Mouse (Mus musculus) liver, embryonic 12.5 days (tissue): ENCODE measurements around the gene Tnfrsf13b. TPM values are rescaled to one million over a fixed set of nuclear protein-coding genes. Genes with fewer than 3 reads are reported as not detected.
"Not testable (repeated sequence)": the region's sequence is repeated elsewhere in the genome, so short reads cannot be mapped to it uniquely, and the experiment has no call there.

Experiments
- ATAC-seq: fragments of 200-750 bp; cut with Nextera tagmentation; 2 replicates; pipeline ENCODE4 v1.8.0; 2017; ENCODE audit warnings: moderate number of reproducible peaks, mild to moderate bottlenecking, moderate library complexity
- H3K27ac ChIP-seq: fragments of 300-500 bp; sonication (generic); 2 replicates; pipeline ENCODE4 v1.5.1; 2016; ENCODE audit warnings: mild to moderate bottlenecking
- H3K27me3 ChIP-seq: fragments of 300-500 bp; sonication (generic); replicated peaks from 2 replicates; pipeline ENCODE4 v1.6.1; 2016; ENCODE audit warnings: mild to moderate bottlenecking, moderate library complexity
- H3K36me3 ChIP-seq: fragments of 300-500 bp; sonication (generic); 2 replicates; pipeline ENCODE4 v1.6.1; 2016; ENCODE audit warnings: mild to moderate bottlenecking, moderate library complexity
- H3K4me1 ChIP-seq: fragments of 300-500 bp; sonication (generic); 2 replicates; pipeline ENCODE4 v1.6.1; 2016
- H3K4me2 ChIP-seq: fragments of 300-500 bp; sonication (generic); 2 replicates; pipeline ENCODE4 v1.6.1; 2016; ENCODE audit warnings: mild to moderate bottlenecking, moderate library complexity
- H3K4me3 ChIP-seq: fragments of 300-500 bp; sonication (generic); 2 replicates; pipeline ENCODE4 v1.5.1; 2016; ENCODE audit warnings: mild to moderate bottlenecking, moderate library complexity
- H3K9ac ChIP-seq: fragments of 300-500 bp; sonication (generic); 2 replicates; pipeline ENCODE4 v1.6.1; 2016; ENCODE audit warnings: mild to moderate bottlenecking, moderate library complexity
- H3K9me3 ChIP-seq: fragments of 300-500 bp; sonication (generic); replicated peaks from 2 replicates; pipeline ENCODE4 v1.6.1; 2016; ENCODE audit warnings: mild to moderate bottlenecking, moderate library complexity
- WGBS: fragments of 180-500 bp; shearing (Covaris S2); methylation state at CpG from one replicate; pipeline ENCODE4 v1.1.7; 2016; ENCODE audit not compliant: insufficient replicate concordance; 5-methylcytosine and 5-hydroxymethylcytosine counted together
- polyA plus RNA-seq: library from polyadenylated mRNA; unstranded; fragments of >200 nt; fragmentation: Nextera tagmentation; extraction: Ambion mirVana; gene quantifications from 2 replicates; pipeline ENCODE4 v1.2.1, GENCODE M21; 2016

Gene Tnfrsf13b
- polyA plus RNA-seq, 1 experiment from 2014 or later = 3.2 TPM

GRCm38 (mm10) chr11:61110928-61111327 lies 15.6 kb upstream of the Tnfrsf13b start:
- 32% methylated on average over 1 of the region's 1 CpGs for WGBS

DNA sequence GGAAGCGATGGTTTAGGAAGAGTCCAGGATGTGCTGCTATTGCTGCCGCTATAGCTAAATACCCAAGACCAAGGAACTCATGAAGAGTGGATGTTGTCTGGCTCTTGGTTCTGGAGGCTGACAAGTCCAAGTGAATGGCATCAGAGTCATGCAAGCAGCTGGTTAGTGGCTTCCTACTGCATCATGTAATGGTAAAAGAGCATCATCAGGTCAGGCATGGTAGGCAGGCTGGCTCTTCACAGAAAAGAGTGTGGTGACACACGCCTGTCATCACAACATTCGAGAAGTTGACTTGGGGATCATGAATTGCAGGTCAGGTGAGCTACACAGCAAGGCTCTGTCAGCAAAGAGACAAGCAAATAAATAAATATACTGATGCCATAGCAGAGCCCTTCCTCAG lies 15.1 kb upstream of the Tnfrsf13b start:
- Histone ChIP-seq H3K4me1 (no peaks in the 10 kb centered on the region), H3K36me3 (no peaks in the 10 kb centered on the region), H3K9me3 (no peaks in the 10 kb centered on the region), H3K9ac (no peak overlapping the region), H3K27ac (no peak overlapping the region), H3K4me2 (no peak overlapping the region), H3K4me3 (no peak overlapping the region), H3K27me3 (no peaks in the 10 kb centered on the region)
- ATAC-seq = no peak
- WGBS = 68% methylated on average over 4 of the region's 4 CpGs

More at GRCm38 (mm10) chr11:61110928-61111327, 15.6 kb upstream of the Tnfrsf13b start:
- H3K9ac ChIP-seq = no peak overlapping the region
- H3K9me3 ChIP-seq = no peaks in the 10 kb centered on the region
- H3K27ac ChIP-seq = no peak overlapping the region
- no peaks in the 10 kb centered on the region for H3K36me3 ChIP-seq
- no peaks in the 10 kb centered on the region for H3K4me1 ChIP-seq
- no peak for ATAC-seq
- H3K27me3 ChIP-seq = no peaks in the 10 kb centered on the region; the same call in 1 of the 2 replicates
- H3K4me2 ChIP-seq = no peak overlapping the region
- no peak overlapping the region for H3K4me3 ChIP-seq

DNA sequence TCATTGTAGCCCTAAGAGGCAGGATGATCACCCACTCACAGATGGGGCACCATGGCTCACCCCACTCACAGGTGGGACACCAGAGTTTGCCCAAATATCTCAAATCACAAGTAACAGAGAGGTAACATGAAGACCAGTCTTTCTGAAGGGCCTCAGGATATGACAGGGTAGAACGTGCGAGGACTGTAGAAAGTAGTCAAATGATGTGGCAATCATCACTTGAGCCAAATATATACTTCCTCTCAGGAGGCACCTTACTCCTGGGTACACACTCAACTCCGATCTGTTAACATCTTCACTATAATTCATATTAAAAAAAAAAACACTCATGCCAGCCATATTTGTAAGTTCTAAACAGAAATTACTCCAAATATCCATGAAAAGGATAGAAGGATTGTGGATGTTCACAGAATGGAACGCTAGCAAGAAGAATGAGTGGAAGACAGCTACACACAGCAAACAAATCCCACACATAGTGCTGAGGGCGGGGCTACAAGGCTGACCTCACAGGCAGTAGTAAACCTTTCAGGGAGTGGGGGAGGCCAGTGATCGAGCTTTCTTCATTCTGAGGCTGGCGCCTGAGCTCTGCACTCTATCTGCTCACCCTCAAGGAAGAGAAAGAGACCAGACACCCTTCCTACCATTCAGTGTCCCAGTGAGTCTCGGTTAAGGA lies 14.1 kb upstream of the Tnfrsf13b start:
- Histone ChIP-seq H3K4me1 (no peaks in the 10 kb centered on the region), H3K4me2 (no peak overlapping the region), H3K9me3 (no peaks in the 10 kb centered on the region), H3K9ac (no peak overlapping the region), H3K36me3 (no peaks in the 10 kb centered on the region), H3K27me3 (no peaks in the 10 kb centered on the region), H3K27ac (no peak overlapping the region), H3K4me3 (no peak overlapping the region)
- 53% methylated on average over 8 of the region's 8 CpGs for WGBS
- no peak for ATAC-seq

GRCm38 (mm10) chr11:61116226-61116625 lies 10.3 kb upstream of the Tnfrsf13b start:
- Histone ChIP-seq H3K9ac (no peak overlapping the region), H3K27me3 (peaks cover 6% of the 10 kb centered on the region; the same call in 1 of the 2 replicates), H3K4me3 (no peak overlapping the region), H3K4me2 (no peak overlapping the region), H3K27ac (no peak overlapping the region), H3K9me3 (no peaks in the 10 kb centered on the region), H3K4me1 (no peaks in the 10 kb centered on the region), H3K36me3 (no peaks in the 10 kb centered on the region)
- WGBS = 35% methylated on average over 8 of the region's 8 CpGs
- ATAC-seq = no peak

DNA sequence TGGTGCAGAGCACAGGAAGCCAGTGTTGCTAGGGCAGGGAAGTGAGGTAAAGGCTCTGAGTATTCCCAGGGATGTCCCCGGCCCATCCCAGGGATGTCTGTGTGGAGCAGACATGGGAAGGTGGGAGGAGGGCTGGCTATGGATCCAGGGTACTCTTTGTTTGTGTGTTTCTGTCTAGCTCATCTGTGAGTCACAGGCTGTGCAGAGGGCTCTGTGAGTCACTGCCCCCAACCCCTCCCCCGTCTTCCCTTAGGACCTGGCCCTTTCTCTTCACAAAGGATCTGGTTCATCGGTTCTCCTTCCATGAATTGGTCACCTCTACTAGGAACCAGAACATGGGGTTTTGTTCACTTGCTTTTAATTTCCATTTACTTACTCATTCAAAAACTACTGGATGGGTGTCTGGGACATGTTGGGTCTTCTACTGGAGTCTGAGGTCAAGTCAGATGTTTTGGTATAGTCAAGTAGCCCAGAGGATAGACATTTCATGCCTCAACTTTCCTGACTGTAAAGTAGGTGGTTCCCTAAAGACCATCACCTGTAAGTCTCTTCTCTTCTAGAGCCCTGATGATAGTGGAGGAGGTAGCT lies 6.5 kb upstream of the Tnfrsf13b start:
- Histone ChIP-seq H3K4me1 (no peaks in the 10 kb centered on the region), H3K36me3 (no peaks in the 10 kb centered on the region), H3K4me2 (no peak overlapping the region), H3K9me3 (no peaks in the 10 kb centered on the region), H3K9ac (no peak overlapping the region), H3K27ac (no peak overlapping the region), H3K4me3 (no peak overlapping the region), H3K27me3 (peaks cover 6% of the 10 kb centered on the region; the same call in 1 of the 2 replicates)
- WGBS = 67% methylated on average over 3 of the region's 3 CpGs
- ATAC-seq = no peak

GRCm38 (mm10) chr11:61122283-61122768 lies 4.2 kb upstream of the Tnfrsf13b start:
- no peaks in the 10 kb centered on the region for H3K36me3 ChIP-seq
- H3K4me2 ChIP-seq = no peak overlapping the region
- H3K27ac ChIP-seq = no peak overlapping the region
- H3K9me3 ChIP-seq = no peaks in the 10 kb centered on the region
- WGBS = 77% methylated on average over 9 of the region's 9 CpGs
- no peak overlapping the region for H3K4me3 ChIP-seq
- H3K4me1 ChIP-seq = no peaks in the 10 kb centered on the region
- H3K9ac ChIP-seq = no peak overlapping the region
- H3K27me3 ChIP-seq = peaks cover 6% of the 10 kb centered on the region; the same call in 1 of the 2 replicates
- no peak for ATAC-seq

DNA sequence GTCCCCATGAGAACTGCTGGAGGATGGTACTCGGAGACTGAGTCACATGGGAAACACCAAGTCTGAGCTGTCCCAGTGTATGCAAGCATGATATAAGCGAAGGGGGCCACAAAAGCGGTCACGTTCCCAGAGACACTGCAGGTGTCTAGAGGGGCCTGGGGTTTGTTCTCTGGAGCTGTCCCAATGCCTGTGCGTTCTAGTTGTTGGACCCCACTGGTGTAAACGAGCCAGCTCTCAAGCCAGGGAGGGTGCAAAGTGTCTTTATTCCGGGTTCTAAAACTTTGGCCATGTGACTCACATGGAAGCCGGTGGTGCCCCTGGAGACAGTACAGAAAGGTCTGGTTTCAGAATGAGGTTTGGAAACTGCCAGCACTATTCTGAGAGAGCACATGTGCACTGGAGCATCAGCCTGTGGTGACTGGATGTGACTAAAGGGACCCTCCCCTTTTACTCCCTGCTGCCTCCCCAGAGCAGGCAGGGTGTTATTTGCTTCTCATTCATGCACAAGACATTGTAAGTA lies 3.7 kb upstream of the Tnfrsf13b start:
- Histone ChIP-seq H3K9me3 (no peaks in the 10 kb centered on the region), H3K36me3 (no peaks in the 10 kb centered on the region), H3K27me3 (peaks cover 5% of the 10 kb centered on the region; the same call in 1 of the 2 replicates), H3K4me3 (no peak overlapping the region), H3K4me1 (no peaks in the 10 kb centered on the region), H3K4me2 (no peak overlapping the region), H3K27ac (no peak overlapping the region), H3K9ac (no peak overlapping the region)
- no peak for ATAC-seq
- WGBS = 67% methylated on average over 8 of the region's 8 CpGs

GRCm38 (mm10) chr11:61123886-61124285 lies 2.7 kb upstream of the Tnfrsf13b start:
- H3K27me3 ChIP-seq = no peaks in the 10 kb centered on the region; the same call in 1 of the 2 replicates
- WGBS = 66% methylated on average over 3 of the region's 3 CpGs
- no peak for ATAC-seq
- H3K4me3 ChIP-seq = no peak overlapping the region
- H3K9ac ChIP-seq = no peak overlapping the region
- H3K9me3 ChIP-seq = no peaks in the 10 kb centered on the region
- no peak overlapping the region for H3K27ac ChIP-seq
- no peak overlapping the region for H3K4me2 ChIP-seq
- no peaks in the 10 kb centered on the region for H3K4me1 ChIP-seq
- no peaks in the 10 kb centered on the region for H3K36me3 ChIP-seq

DNA sequence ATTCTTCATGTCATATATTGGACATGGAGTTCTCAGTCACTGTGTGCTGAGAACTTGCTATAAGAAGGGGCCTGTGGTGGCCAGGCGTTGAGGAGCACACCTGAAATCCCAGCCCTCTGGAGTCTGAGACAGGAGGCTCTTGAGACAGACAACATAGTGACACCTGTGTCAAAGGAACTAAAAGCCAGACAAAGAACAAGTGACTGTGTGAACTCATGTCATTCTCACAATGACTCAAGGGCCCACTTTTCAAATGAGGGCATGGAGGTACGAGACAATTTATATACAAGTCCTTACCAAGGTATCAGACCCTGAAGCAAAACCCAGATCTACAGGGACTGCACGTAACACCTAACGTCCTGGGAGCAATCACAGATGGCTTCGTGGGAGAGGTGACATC lies 585 bp upstream of the Tnfrsf13b start:
- Histone ChIP-seq H3K9ac (no peak overlapping the region), H3K9me3 (no peaks in the 10 kb centered on the region), H3K4me3 (no peak overlapping the region), H3K4me1 (no peaks in the 10 kb centered on the region), H3K4me2 (no peak overlapping the region), H3K27ac (no peak overlapping the region), H3K27me3 (no peaks in the 10 kb centered on the region), H3K36me3 (no peaks in the 10 kb centered on the region)
- 74% methylated on average over 5 of the region's 5 CpGs for WGBS
- ATAC-seq = no peak

- no peak overlapping the region for H3K27ac ChIP-seq
- no peak overlapping the region for H3K4me2 ChIP-seq
- H3K9ac ChIP-seq = no peak overlapping the region
- no peak for ATAC-seq
- no peaks in the 10 kb centered on the region for H3K27me3 ChIP-seq
- H3K4me1 ChIP-seq = no peaks in the 10 kb centered on the region
- 75% methylated on average over 8 of the region's 8 CpGs for WGBS
- H3K9me3 ChIP-seq = no peaks in the 10 kb centered on the region
- no peak overlapping the region for H3K4me3 ChIP-seq
- H3K36me3 ChIP-seq = no peaks in the 10 kb centered on the region
These were observed 983 bp downstream of the Tnfrsf13b start for GRCm38 (mm10) chr11:61127421-61128055.

- Histone ChIP-seq H3K4me3 (no peak overlapping the region), H3K9me3 (no peaks in the 10 kb centered on the region), H3K9ac (no peak overlapping the region), H3K36me3 (no peaks in the 10 kb centered on the region), H3K27ac (no peak overlapping the region), H3K4me1 (no peaks in the 10 kb centered on the region), H3K27me3 (no peaks in the 10 kb centered on the region), H3K4me2 (no peak overlapping the region)
- no peak for ATAC-seq
- 17% methylated on average over 10 of the region's 10 CpGs for WGBS
These were observed 2.8 kb downstream of the Tnfrsf13b start for GRCm38 (mm10) chr11:61129305-61129704.

DNA sequence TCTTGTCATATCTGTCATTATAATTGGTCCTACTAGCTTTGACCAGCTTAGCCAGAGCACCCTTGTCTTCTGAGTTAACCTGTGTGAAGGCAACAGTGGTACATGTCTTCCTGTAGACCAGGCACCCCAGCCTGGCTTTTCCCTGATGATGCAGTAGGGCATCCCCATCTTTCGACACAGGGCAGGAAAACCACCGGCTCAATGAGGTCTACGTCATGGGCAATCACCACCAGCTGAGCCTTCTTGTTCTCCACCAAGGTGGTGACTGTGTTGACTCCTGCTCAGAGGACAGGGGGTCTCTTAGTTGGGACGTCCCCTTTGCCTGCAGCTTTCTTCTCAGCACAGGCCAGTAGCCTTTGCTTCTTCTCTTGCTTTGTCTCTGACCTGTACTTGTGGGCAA lies 4.1 kb downstream of the Tnfrsf13b start:
- H3K9me3 ChIP-seq, H3K4me3 ChIP-seq, H3K9ac ChIP-seq, H3K4me2 ChIP-seq, ATAC-seq, H3K36me3 ChIP-seq, H3K27me3 ChIP-seq, H3K27ac ChIP-seq, H3K4me1 ChIP-seq: not testable (repeated sequence)
- WGBS = 69% methylated on average over 4 of the region's 4 CpGs
